Mouse (Mus musculus) hindbrain, embryonic 11.5 days (tissue): ENCODE data around the gene Kdr. TPM values are rescaled to one million over a fixed set of nuclear protein-coding genes. Genes with fewer than 3 reads are reported as not detected.

Experiments
- ATAC-seq: fragments of 200-750 bp; cut with Nextera tagmentation; 2 replicates; pipeline ENCODE4 v1.8.0; 2017; ENCODE audit warnings: mild to moderate bottlenecking, moderate TSS enrichment, moderate library complexity; ENCODE audit not compliant: low FRiP score
- DNase-seq: peaks from one replicate; pipeline ENCODE4 v3.0.0-alpha.2; 2015; ENCODE audit warnings: low spot score
- H3K27ac ChIP-seq: fragments of 300-500 bp; sonication (generic); 2 replicates; pipeline ENCODE4 v1.5.1; 2014; ENCODE audit warnings: mild to moderate bottlenecking, low read depth, low read length
- H3K27me3 ChIP-seq: fragments of 300-500 bp; sonication (generic); 2 replicates; pipeline ENCODE4 v1.6.1; 2014; ENCODE audit warnings: mild to moderate bottlenecking, low read length, moderate library complexity, mixed read lengths; ENCODE audit not compliant: control insufficient read depth, insufficient read depth
- H3K36me3 ChIP-seq: fragments of 300-500 bp; sonication (generic); 2 replicates; pipeline ENCODE4 v1.6.1; 2014; ENCODE audit warnings: mild to moderate bottlenecking, low read length, moderate library complexity, mixed read lengths; ENCODE audit not compliant: control insufficient read depth, insufficient read depth
- H3K4me1 ChIP-seq: fragments of 300-500 bp; sonication (generic); replicated peaks from 2 replicates; pipeline ENCODE4 v1.6.1; 2014; ENCODE audit warnings: low read length, mixed read lengths; ENCODE audit not compliant: control insufficient read depth, insufficient read depth
- H3K4me2 ChIP-seq: fragments of 300-500 bp; sonication (generic); replicated peaks from 2 replicates; pipeline ENCODE4 v1.6.1; 2014; ENCODE audit warnings: mild to moderate bottlenecking, low read depth, low read length
- H3K4me3 ChIP-seq: fragments of 300-500 bp; sonication (generic); 2 replicates; pipeline ENCODE4 v1.5.1; 2014; ENCODE audit warnings: low read depth, low read length
- H3K9ac ChIP-seq: fragments of 300-500 bp; sonication (generic); 2 replicates; pipeline ENCODE4 v1.6.1; 2014; ENCODE audit warnings: low read depth, low read length
- H3K9me3 ChIP-seq: fragments of 300-500 bp; sonication (generic); 2 replicates; pipeline ENCODE4 v1.6.1; 2016; ENCODE audit warnings: low read length; ENCODE audit not compliant: control insufficient read depth
- WGBS: fragments of 180-500 bp; shearing (Covaris S2); extraction: QIAGEN DNeasy Blood & Tissue Kit; methylation state at CpG from one replicate; pipeline ENCODE4 v1.1.7; 2014; 5-methylcytosine and 5-hydroxymethylcytosine counted together
- polyA plus RNA-seq: library from polyadenylated mRNA; unstranded; fragments of >200 nt; fragmentation: Nextera tagmentation; extraction: Ambion mirVana; gene quantifications from 2 replicates; pipeline ENCODE4 v1.2.1, GENCODE M21; 2014

Kdr gene
- polyA plus RNA-seq, 1 experiment from 2014 or later: 20.1 TPM

- no peaks in the 10 kb centered on the region for H3K27me3 ChIP-seq
- H3K27ac ChIP-seq: no peak overlapping the region
- WGBS: 46% methylated on average over 8 of the region's 8 CpGs
- no peak overlapping the region for H3K4me3 ChIP-seq
- H3K9me3 ChIP-seq: no peaks in the 10 kb centered on the region
- H3K4me1 ChIP-seq: no peaks in the 10 kb centered on the region
- no peaks in the 10 kb centered on the region for H3K36me3 ChIP-seq
- peak; percentile 19 for DNase-seq
- H3K4me2 ChIP-seq: no peak overlapping the region
- no peak overlapping the region for H3K9ac ChIP-seq
- ATAC-seq: no peak
Observed at GRCm38 (mm10) chr5:75952131-75952795, 26.0 kb downstream of the Kdr start.

GRCm38 (mm10) chr5:75950866-75951265, 27.4 kb downstream of the Kdr start:
- 47% methylated on average over 2 of the region's 2 CpGs for WGBS
- H3K4me2 ChIP-seq: no peak overlapping the region
- no peak for DNase-seq

GRCm38 (mm10) chr5:75945394-75945793, 32.9 kb downstream of the Kdr start:
- H3K36me3 ChIP-seq: no peaks in the 10 kb centered on the region
- H3K9me3 ChIP-seq: no peaks in the 10 kb centered on the region
- no peak overlapping the region for H3K4me2 ChIP-seq
- no peak overlapping the region for H3K27ac ChIP-seq
- no peak overlapping the region for H3K4me3 ChIP-seq
- H3K27me3 ChIP-seq: no peaks in the 10 kb centered on the region
- 67% methylated on average over 4 of the region's 4 CpGs for WGBS
- H3K9ac ChIP-seq: no peak overlapping the region
- ATAC-seq (no peak), DNase-seq (no peak)
- H3K4me1 ChIP-seq: no peaks in the 10 kb centered on the region

More at GRCm38 (mm10) chr5:75950866-75951265, 27.4 kb downstream of the Kdr start:
- Histone ChIP-seq H3K9me3 (no peaks in the 10 kb centered on the region), H3K4me1 (no peaks in the 10 kb centered on the region), H3K27me3 (no peaks in the 10 kb centered on the region), H3K36me3 (no peaks in the 10 kb centered on the region), H3K4me3 (no peak overlapping the region), H3K9ac (no peak overlapping the region), H3K27ac (no peak overlapping the region)
- no peak for ATAC-seq

- no peak for DNase-seq
- no peak overlapping the region for H3K9ac ChIP-seq
- WGBS: 92% methylated on average over 6 of the region's 6 CpGs
- no peaks in the 10 kb centered on the region for H3K4me1 ChIP-seq
- no peaks in the 10 kb centered on the region for H3K36me3 ChIP-seq
- no peaks in the 10 kb centered on the region for H3K9me3 ChIP-seq
- no peak overlapping the region for H3K27ac ChIP-seq
- ATAC-seq: no peak
- no peak overlapping the region for H3K4me2 ChIP-seq
- no peak overlapping the region for H3K4me3 ChIP-seq
- H3K27me3 ChIP-seq: no peaks in the 10 kb centered on the region
Observed at GRCm38 (mm10) chr5:75943301-75943700, 35.0 kb downstream of the Kdr start.

- DNase-seq (peak; percentile 34), ATAC-seq (peak; percentile 22; the same call in 1 of the 2 replicates)
- H3K36me3 ChIP-seq: no peaks in the 10 kb centered on the region
- H3K27ac ChIP-seq: no peak overlapping the region
- H3K4me1 ChIP-seq: no peaks in the 10 kb centered on the region
- H3K9ac ChIP-seq: no peak overlapping the region
- H3K9me3 ChIP-seq: no peaks in the 10 kb centered on the region
- H3K27me3 ChIP-seq: no peaks in the 10 kb centered on the region
- H3K4me2 ChIP-seq: no peak overlapping the region
- 48% methylated on average over 11 of the region's 11 CpGs for WGBS
- H3K4me3 ChIP-seq: no peak overlapping the region
Observed at GRCm38 (mm10) chr5:75941775-75942580, 36.3 kb downstream of the Kdr start.

GRCm38 (mm10) chr5:75939144-75939732, 39.0 kb downstream of the Kdr start:
- DNase-seq: no peak
- Histone ChIP-seq H3K4me1 (no peaks in the 10 kb centered on the region), H3K27me3 (no peaks in the 10 kb centered on the region), H3K9me3 (no peaks in the 10 kb centered on the region), H3K4me2 (no peak overlapping the region), H3K36me3 (no peaks in the 10 kb centered on the region), H3K4me3 (no peak overlapping the region), H3K27ac (no peak overlapping the region), H3K9ac (no peak overlapping the region)
- ATAC-seq: no peak
- 65% methylated on average over 8 of the region's 8 CpGs for WGBS

GRCm38 (mm10) chr5:75938012-75938411, 40.2 kb downstream of the Kdr start:
- Histone ChIP-seq H3K4me3 (no peak overlapping the region), H3K36me3 (no peaks in the 10 kb centered on the region), H3K4me1 (no peaks in the 10 kb centered on the region), H3K27me3 (no peaks in the 10 kb centered on the region), H3K4me2 (no peak overlapping the region), H3K27ac (no peak overlapping the region), H3K9ac (no peak overlapping the region), H3K9me3 (no peaks in the 10 kb centered on the region)
- ATAC-seq: no peak
- WGBS: 79% methylated on average over 4 of the region's 4 CpGs
- DNase-seq: no peak

GRCm38 (mm10) chr5:75936223-75936622, 42.0 kb downstream of the Kdr start:
- WGBS: 84% methylated on average over 6 of the region's 6 CpGs
- Histone ChIP-seq H3K9me3 (no peaks in the 10 kb centered on the region), H3K4me1 (no peaks in the 10 kb centered on the region), H3K36me3 (no peaks in the 10 kb centered on the region), H3K27me3 (no peaks in the 10 kb centered on the region), H3K27ac (no peak overlapping the region), H3K9ac (no peak overlapping the region), H3K4me2 (no peak overlapping the region), H3K4me3 (no peak overlapping the region)
- no peak for ATAC-seq
- DNase-seq: no peak
